Mouse (Mus musculus): ENCODE results near the gene Gm20388.

Gm20388 gene

GRCm38 (mm10) chr8:119955333-119955732 lies 44.7 kb downstream of the Gm20388 start:
- DNase-seq (ENCODE audit: extremely low spot score, low read depth, low spot score), result no peak

GRCm38 (mm10) chr8:119958076-119958475 lies 47.4 kb downstream of the Gm20388 start:
- DNase-seq (ENCODE audit: extremely low spot score, low read depth, low spot score), result no peak

GRCm38 (mm10) chr8:119960531-119961104 lies 50.0 kb downstream of the Gm20388 start:
- no peak for DNase-seq (ENCODE audit: extremely low spot score, low read depth, low spot score)

- no peak for DNase-seq (ENCODE audit: extremely low spot score, low read depth, low spot score)
Measured at GRCm38 (mm10) chr8:119964859-119965258, 54.2 kb downstream of the Gm20388 start.

GRCm38 (mm10) chr8:119967435-119967834 lies 56.8 kb downstream of the Gm20388 start:
- no peak for DNase-seq (ENCODE audit: extremely low spot score, low read depth, low spot score)

GRCm38 (mm10) chr8:119970169-119970568 lies 59.5 kb downstream of the Gm20388 start:
- DNase-seq (ENCODE audit: extremely low spot score, low read depth, low spot score), result no peak

- no peak for DNase-seq (ENCODE audit: extremely low spot score, low read depth, low spot score)
Measured at GRCm38 (mm10) chr8:119972558-119972957, 61.9 kb downstream of the Gm20388 start.

GRCm38 (mm10) chr8:119978770-119979381 lies 68.2 kb downstream of the Gm20388 start:
- DNase-seq (ENCODE audit: extremely low spot score, low read depth, low spot score), result no peak

GRCm38 (mm10) chr8:119981253-119981652 lies 70.6 kb downstream of the Gm20388 start:
- no peak for DNase-seq (ENCODE audit: extremely low spot score, low read depth, low spot score)

GRCm38 (mm10) chr8:119984085-119984484 lies 73.4 kb downstream of the Gm20388 start:
- DNase-seq (ENCODE audit: extremely low spot score, low read depth, low spot score), result no peak

GRCm38 (mm10) chr8:119986174-119986573 lies 75.5 kb downstream of the Gm20388 start:
- no peak for DNase-seq (ENCODE audit: extremely low spot score, low read depth, low spot score)

- DNase-seq (ENCODE audit: extremely low spot score, low read depth, low spot score), result no peak
Measured at GRCm38 (mm10) chr8:119988087-119988486, 77.4 kb downstream of the Gm20388 start.

- no peak for DNase-seq (ENCODE audit: extremely low spot score, low read depth, low spot score)
Measured at GRCm38 (mm10) chr8:119992249-119992648, 81.6 kb downstream of the Gm20388 start, which contains the start of gene Crispld2. Gene Crispld2, plus strand, starts transcription at chr8:119992438.

- DNase-seq (ENCODE audit: extremely low spot score, low read depth, low spot score), result no peak
Measured at GRCm38 (mm10) chr8:119994114-119994513, 83.5 kb downstream of the Gm20388 start.

- no peak for DNase-seq (ENCODE audit: extremely low spot score, low read depth, low spot score)
Measured at GRCm38 (mm10) chr8:119994556-119994955, 83.9 kb downstream of the Gm20388 start.

- DNase-seq (ENCODE audit: extremely low spot score, low read depth, low spot score), result no peak
Measured at GRCm38 (mm10) chr8:119997266-119997665, 86.6 kb downstream of the Gm20388 start.

GRCm38 (mm10) chr8:120000461-120000860 lies 89.8 kb downstream of the Gm20388 start:
- no peak for DNase-seq (ENCODE audit: extremely low spot score, low read depth, low spot score)

- no peak for DNase-seq (ENCODE audit: extremely low spot score, low read depth, low spot score)
Measured at GRCm38 (mm10) chr8:120001712-120002111, 91.1 kb downstream of the Gm20388 start.

- no peak for DNase-seq (ENCODE audit: extremely low spot score, low read depth, low spot score)
Measured at GRCm38 (mm10) chr8:120002348-120002747, 91.7 kb downstream of the Gm20388 start.

- DNase-seq (ENCODE audit: extremely low spot score, low read depth, low spot score), result no peak
Measured at GRCm38 (mm10) chr8:120004154-120004702, 93.6 kb downstream of the Gm20388 start.

- DNase-seq (ENCODE audit: extremely low spot score, low read depth, low spot score), result peak; percentile 62
Measured at GRCm38 (mm10) chr8:120004705-120005381, 94.2 kb downstream of the Gm20388 start.

GRCm38 (mm10) chr8:120006645-120007160 lies 96.1 kb downstream of the Gm20388 start:
- DNase-seq (ENCODE audit: extremely low spot score, low read depth, low spot score), result no peak
